Mouse (Mus musculus) myocyte (in vitro differentiated cells): ENCODE measurements around the gene Adgrg1. TPM values are rescaled to one million over a fixed set of nuclear protein-coding genes. Genes with fewer than 3 reads are reported as not detected.

ENCODE experiments used
- H3K27me3 ChIP-seq: one replicate; pipeline ENCODE4 v1.6.1; 2011; ENCODE audit not compliant: control insufficient read depth, insufficient read depth, insufficient read length
- H3K36me3 ChIP-seq: one replicate; pipeline ENCODE4 v1.6.1; 2011; ENCODE audit not compliant: control insufficient read depth, insufficient read depth
- H3K4me2 ChIP-seq: one replicate; pipeline ENCODE4 v1.6.1; 2011; ENCODE audit warnings: low read depth, control low read depth
- H3K4me3 ChIP-seq: one replicate; pipeline ENCODE4 v1.5.1; 2011; ENCODE audit warnings: mild to moderate bottlenecking, control low read depth, moderate library complexity
- H3K79me2 ChIP-seq: one replicate; pipeline ENCODE4 v1.6.1; 2011; ENCODE audit not compliant: control insufficient read depth, insufficient read depth
- H3ac ChIP-seq: one replicate; pipeline ENCODE4 v1.6.1; 2011; ENCODE audit not compliant: control insufficient read depth, insufficient read length
- CEBPB ChIP-seq: IDR thresholded peaks from 2 replicates; pipeline ENCODE4 v1.6.1; 2011; ENCODE audit warnings: mild to moderate bottlenecking, moderate library complexity; ENCODE audit not compliant: poor library complexity, insufficient read depth, severe bottlenecking
- E2F4 ChIP-seq: IDR thresholded peaks from one replicate; pipeline ENCODE4 v1.6.1; 2011; ENCODE audit warnings: mild to moderate bottlenecking, control low read depth, moderate library complexity; ENCODE audit not compliant: insufficient read depth
- MAX ChIP-seq: IDR thresholded peaks from one replicate; pipeline ENCODE4 v1.6.1; 2011; ENCODE audit warnings: low read depth, mild to moderate bottlenecking, control low read depth
- MYOD1 ChIP-seq, 3 experiments: IDR thresholded peaks; one replicate each; pipeline ENCODE4 v1.6.1; 2011; ENCODE audit warnings: control low read depth in 2 of 3, low read depth in 2 of 3, mild to moderate bottlenecking in 2 of 3, moderate library complexity in 1 of 3; ENCODE audit not compliant: insufficient read length in 2 of 3, control insufficient read depth in 1 of 3
- MYOG ChIP-seq, 3 experiments: IDR thresholded peaks; one replicate each; pipeline ENCODE4 v1.6.1; 2011; ENCODE audit warnings: control low read depth in 2 of 3, low read depth in 2 of 3, mild to moderate bottlenecking in 2 of 3; ENCODE audit not compliant: insufficient read length in 2 of 3, control insufficient read depth in 1 of 3, insufficient read depth in 1 of 3
- POLR2A ChIP-seq: IDR thresholded peaks from one replicate; pipeline ENCODE4 v1.6.1; 2011; ENCODE audit warnings: low read depth, mild to moderate bottlenecking, control low read depth, moderate library complexity; ENCODE audit not compliant: insufficient read length
- POLR2AphosphoS2 ChIP-seq: IDR thresholded peaks from one replicate; pipeline ENCODE4 v1.6.1; 2011; ENCODE audit warnings: low read depth, control low read depth; ENCODE audit not compliant: insufficient read length
- REST ChIP-seq: IDR thresholded peaks from one replicate; pipeline ENCODE4 v1.6.1; 2011; ENCODE audit warnings: mild to moderate bottlenecking, control low read depth, moderate library complexity; ENCODE audit not compliant: insufficient read depth, insufficient read length
- SRF ChIP-seq: IDR thresholded peaks from one replicate; pipeline ENCODE4 v1.6.1; 2011; ENCODE audit warnings: low read depth; ENCODE audit not compliant: control insufficient read depth, insufficient read length
- TCF12 ChIP-seq: IDR thresholded peaks from one replicate; pipeline ENCODE4 v1.6.1; 2011; ENCODE audit warnings: mild to moderate bottlenecking, control low read depth; ENCODE audit not compliant: poor library complexity, insufficient read depth, severe bottlenecking
- TCF3 ChIP-seq: IDR thresholded peaks from one replicate; pipeline ENCODE4 v1.6.1; 2011; ENCODE audit warnings: low read depth, control low read depth; ENCODE audit not compliant: insufficient read length
- USF1 ChIP-seq: IDR thresholded peaks from one replicate; pipeline ENCODE4 v1.6.1; 2011; ENCODE audit warnings: low read depth, mild to moderate bottlenecking, control low read depth, moderate library complexity
- polyA plus RNA-seq: library from polyadenylated mRNA; unstranded; fragments of >200 nt; fragmentation: generic; extraction: Trizol; gene quantifications from one replicate; pipeline ENCODE4 v1.2.1, GENCODE M21; 2012; ENCODE audit warnings: missing spikeins

Gene Adgrg1
- polyA plus RNA-seq, 1 experiment, result 12.4 TPM

GRCm38 (mm10) chr8:94992534-94992933 lies 18.0 kb downstream of the Adgrg1 start:
- Histone ChIP-seq H3ac (no peak overlapping the region), H3K4me3 (no peak overlapping the region), H3K4me2 (no peak overlapping the region), H3K79me2 (no peaks in the 10 kb centered on the region), H3K36me3 (no peaks in the 10 kb centered on the region), H3K27me3 (no peaks in the 10 kb centered on the region)
- no peak for TF ChIP-seq TCF3
- no peak for TF ChIP-seq MYOD1 (IDR thresholded peaks at IDR 0.05; ENCODE audit: control insufficient read depth in 1 of 3, insufficient read length in 2 of 3, low read depth in 2 of 3)
- no peak for TF ChIP-seq REST
- peak in 1 of 3 experiments; percentile 26 for TF ChIP-seq MYOG (IDR thresholded peaks at IDR 0.05; ENCODE audit: control insufficient read depth in 1 of 3, insufficient read depth in 1 of 3, insufficient read length in 2 of 3, low read depth in 2 of 3)

DNA sequence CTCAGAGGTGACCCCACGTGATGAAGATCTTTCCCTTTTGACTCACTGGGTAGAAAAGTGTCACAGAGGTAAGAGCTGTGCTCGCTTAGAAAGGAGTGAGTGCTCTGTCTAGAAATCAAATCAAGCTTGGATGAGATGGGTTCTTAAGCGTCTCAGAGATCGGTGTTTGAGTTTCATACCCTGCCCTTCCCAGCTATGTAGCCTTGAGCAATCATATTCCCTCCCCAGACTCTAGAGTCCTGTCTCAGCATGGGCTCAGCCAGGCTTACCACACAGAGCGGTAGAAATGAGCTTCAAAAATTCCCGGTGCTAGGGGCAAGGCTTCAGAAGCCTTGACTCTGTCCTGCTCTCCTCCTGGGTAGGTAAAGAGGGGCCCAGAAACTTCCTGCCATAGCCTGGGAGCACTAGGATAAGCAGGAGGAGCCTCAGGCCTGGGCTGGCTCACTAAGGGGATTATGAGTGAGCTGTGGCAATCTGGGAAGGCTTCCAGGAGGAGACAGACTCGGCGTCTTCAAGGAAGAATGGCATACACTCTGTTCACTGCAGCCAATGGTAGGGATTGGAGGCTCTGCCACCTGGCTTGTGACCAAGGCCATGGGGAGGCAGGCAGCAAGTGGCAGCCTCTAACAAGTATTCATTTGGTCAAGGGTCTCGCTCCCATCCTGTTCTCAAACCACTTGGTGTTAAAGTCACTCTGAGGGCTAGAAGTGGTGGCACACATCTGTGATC lies 18.6 kb downstream of the Adgrg1 start:
- no peak overlapping the region for H3ac ChIP-seq
- no peaks in the 10 kb centered on the region for H3K36me3 ChIP-seq
- no peak for TF ChIP-seq E2F4
- no peak for TF ChIP-seq MAX
- TF ChIP-seq SRF, result no peak
- TF ChIP-seq TCF12, result no peak
- no peak for TF ChIP-seq POLR2AphosphoS2
- no peak for TF ChIP-seq MYOD1 (IDR thresholded peaks at IDR 0.05; ENCODE audit: control insufficient read depth in 1 of 3, insufficient read length in 2 of 3, low read depth in 2 of 3)
- TF ChIP-seq REST, result no peak
- no peak for TF ChIP-seq TCF3
- TF ChIP-seq MYOG (IDR thresholded peaks at IDR 0.05; ENCODE audit: control insufficient read depth in 1 of 3, insufficient read depth in 1 of 3, insufficient read length in 2 of 3, low read depth in 2 of 3), result no peak
- TF ChIP-seq USF1, result no peak
- no peak for TF ChIP-seq POLR2A
- H3K4me3 ChIP-seq, result no peak overlapping the region
- no peak overlapping the region for H3K4me2 ChIP-seq
- H3K27me3 ChIP-seq, result no peaks in the 10 kb centered on the region
- H3K79me2 ChIP-seq, result no peaks in the 10 kb centered on the region

GRCm38 (mm10) chr8:94994006-94994405 lies 19.5 kb downstream of the Adgrg1 start:
- Histone ChIP-seq H3K4me3 (no peak overlapping the region), H3K27me3 (no peaks in the 10 kb centered on the region), H3K79me2 (no peaks in the 10 kb centered on the region), H3K36me3 (no peaks in the 10 kb centered on the region), H3K4me2 (no peak overlapping the region), H3ac (no peak overlapping the region)
- TF ChIP-seq POLR2AphosphoS2 (no peak), TCF3 (no peak), MYOG (IDR thresholded peaks at IDR 0.05; ENCODE audit: control insufficient read depth in 1 of 3, insufficient read depth in 1 of 3, insufficient read length in 2 of 3, low read depth in 2 of 3) (peak in 2 of 3 experiments; percentile 30 to 38), CEBPB (no peak), REST (no peak), MYOD1 (IDR thresholded peaks at IDR 0.05; ENCODE audit: control insufficient read depth in 1 of 3, insufficient read length in 2 of 3, low read depth in 2 of 3) (peak in 2 of 3 experiments; percentile 9 to 45), E2F4 (no peak)

DNA sequence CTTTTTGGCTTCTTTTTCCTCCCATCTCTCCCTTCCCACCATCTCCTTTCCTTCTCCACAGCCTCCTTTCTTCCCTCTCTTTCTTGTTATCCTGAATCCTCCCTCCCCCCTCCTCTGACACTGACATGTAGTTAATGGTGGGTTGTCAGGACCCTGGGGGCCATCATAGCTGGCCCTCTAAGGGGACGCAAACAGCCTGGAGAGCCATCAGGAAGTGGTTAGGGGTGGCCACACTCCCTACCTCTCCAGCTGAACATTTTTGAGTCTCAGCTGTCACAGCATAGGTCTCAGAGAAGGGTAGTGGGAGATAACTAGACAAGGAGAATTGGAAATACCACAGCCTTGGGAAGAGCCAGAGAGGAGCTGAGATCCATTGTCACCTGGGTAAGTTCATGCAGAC lies 20.0 kb downstream of the Adgrg1 start:
- Histone ChIP-seq H3K4me3 (no peak overlapping the region), H3K36me3 (no peaks in the 10 kb centered on the region), H3K79me2 (no peaks in the 10 kb centered on the region), H3K4me2 (no peak overlapping the region), H3ac (no peak overlapping the region), H3K27me3 (no peaks in the 10 kb centered on the region)
- no peak for TF ChIP-seq TCF3
- TF ChIP-seq REST, result no peak
- TF ChIP-seq E2F4, result no peak
- no peak for TF ChIP-seq POLR2AphosphoS2
- TF ChIP-seq MYOG (IDR thresholded peaks at IDR 0.05; ENCODE audit: control insufficient read depth in 1 of 3, insufficient read depth in 1 of 3, insufficient read length in 2 of 3, low read depth in 2 of 3), result no peak
- TF ChIP-seq CEBPB, result no peak
- no peak for TF ChIP-seq POLR2A
- no peak for TF ChIP-seq MAX
- no peak for TF ChIP-seq MYOD1 (IDR thresholded peaks at IDR 0.05; ENCODE audit: control insufficient read depth in 1 of 3, insufficient read length in 2 of 3, low read depth in 2 of 3)
- TF ChIP-seq SRF, result no peak
- no peak for TF ChIP-seq USF1
- TF ChIP-seq TCF12, result no peak

DNA sequence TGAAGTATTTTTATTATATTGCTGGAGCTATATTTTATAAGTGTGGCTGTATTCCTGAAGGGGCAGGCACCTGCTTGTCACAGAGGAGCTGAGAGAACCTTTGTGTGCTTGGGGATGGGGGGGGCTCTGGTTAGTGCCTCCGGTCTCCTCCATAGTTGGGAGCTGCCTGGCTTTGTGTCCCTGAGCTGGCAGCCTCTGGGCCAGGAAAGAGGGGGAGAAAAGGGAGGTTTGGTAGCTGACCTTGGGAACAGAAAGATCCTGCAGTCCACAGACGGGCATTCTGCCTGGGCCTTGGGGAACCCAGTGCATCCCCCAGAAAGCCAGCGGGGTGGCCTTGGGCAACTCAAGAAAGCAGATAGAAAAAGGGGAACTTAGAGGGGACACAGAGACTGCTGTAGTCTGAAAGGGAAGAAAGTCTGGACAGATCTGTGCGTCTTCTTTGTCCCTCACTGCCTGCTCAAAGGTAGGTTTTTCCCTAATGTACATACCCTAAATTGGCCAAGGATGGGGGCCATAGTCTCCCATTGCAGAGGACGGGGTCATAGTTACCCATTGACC lies 20.9 kb downstream of the Adgrg1 start:
- Histone ChIP-seq H3ac (no peak overlapping the region), H3K4me3 (no peak overlapping the region), H3K36me3 (no peaks in the 10 kb centered on the region), H3K4me2 (no peak overlapping the region), H3K27me3 (no peaks in the 10 kb centered on the region), H3K79me2 (no peaks in the 10 kb centered on the region)
- TF ChIP-seq POLR2A, result no peak
- TF ChIP-seq SRF, result no peak
- TF ChIP-seq POLR2AphosphoS2, result no peak
- no peak for TF ChIP-seq E2F4
- TF ChIP-seq CEBPB, result no peak
- TF ChIP-seq USF1, result no peak
- TF ChIP-seq TCF12, result no peak
- TF ChIP-seq MYOD1 (IDR thresholded peaks at IDR 0.05; ENCODE audit: control insufficient read depth in 1 of 3, insufficient read length in 2 of 3, low read depth in 2 of 3), result no peak
- TF ChIP-seq TCF3, result no peak
- TF ChIP-seq MAX, result no peak
- no peak for TF ChIP-seq REST
- no peak for TF ChIP-seq MYOG (IDR thresholded peaks at IDR 0.05; ENCODE audit: control insufficient read depth in 1 of 3, insufficient read depth in 1 of 3, insufficient read length in 2 of 3, low read depth in 2 of 3)
